Comparison of ENCODE assay signal across 17 mouse cellular contexts in the genomic region with DNA sequence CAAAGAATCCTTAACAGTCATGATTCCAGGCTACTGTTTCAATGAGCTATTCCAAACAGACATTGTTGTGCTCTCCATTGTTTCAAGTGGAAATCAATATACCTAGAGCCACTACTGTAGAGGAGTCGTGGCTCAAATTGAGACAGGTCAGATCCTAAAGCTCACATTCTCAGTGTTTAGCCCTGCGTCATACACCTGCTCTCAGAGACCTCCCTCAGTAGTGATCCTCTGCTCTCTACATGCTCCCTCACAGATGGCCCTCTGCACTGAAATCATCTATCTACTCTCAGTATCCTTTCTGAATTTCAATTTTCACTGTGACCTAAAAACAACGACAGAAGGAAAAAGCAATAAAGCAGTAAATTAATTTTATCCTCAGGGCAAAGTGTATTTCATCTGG.
"Had no signal": no experiment of that assay in that cellular context is flagged by ENCODE, and none has a peak within 500 bp of the region (broad histone marks: within the 10 kb centered on the region; RNA-seq: fewer than 3 reads in every experiment).

No protein-coding gene starts in this region.

- H3K4me2 ChIP-seq: kidney, embryonic 15.5 days; liver, embryonic 13.5 days; lung, embryonic 14.5 days; stomach, embryonic 15.5 days had no signal

- DNase-seq: kidney, adult 18-20 months; kidney, postnatal 10 days; kidney, postnatal 36 days; layer of hippocampus, postnatal 36 days; liver, embryonic 13.5 days; lung, embryonic 14.5 days; midbrain, embryonic 14.5 days; right cerebral cortex, postnatal 25 days; spleen, adult 18-20 months; thymus, postnatal 25 days had no signal

- H3K4me1 ChIP-seq: kidney, embryonic 15.5 days; liver, embryonic 13.5 days; megakaryocyte, embryonic 14.5 days; midbrain, embryonic 10.5 days; stomach, embryonic 15.5 days had no signal

- H3K27me3 ChIP-seq: kidney, embryonic 15.5 days; liver, embryonic 13.5 days; megakaryocyte, embryonic 14.5 days; stomach, embryonic 15.5 days had no signal

- H3K27ac ChIP-seq: kidney, embryonic 15.5 days; left cerebral cortex, adult 2 months; liver, embryonic 13.5 days; midbrain, embryonic 10.5 days; stomach, embryonic 15.5 days had no signal

- H3K4me3 ChIP-seq: kidney, embryonic 15.5 days; left cerebral cortex, adult 2 months; liver, embryonic 13.5 days; megakaryocyte, embryonic 14.5 days; midbrain, embryonic 10.5 days; stomach, embryonic 15.5 days had no signal

- H3K9ac ChIP-seq: kidney, embryonic 15.5 days; liver, embryonic 13.5 days; lung, embryonic 14.5 days; stomach, embryonic 15.5 days had no signal

- H3K9me3 ChIP-seq: liver, embryonic 13.5 days; megakaryocyte, embryonic 14.5 days; midbrain, embryonic 10.5 days; stomach, embryonic 15.5 days had no signal

- H3K36me3 ChIP-seq: stomach, embryonic 15.5 days had no signal

- ATAC-seq: intestine, embryonic 16.5 days; lung, postnatal 0 days had no signal
